Mouse (Mus musculus) hindbrain, embryonic 16.5 days (tissue): ENCODE data around the gene Pon3. TPM values are rescaled to one million over a fixed set of nuclear protein-coding genes. Genes with fewer than 3 reads are reported as not detected.

ENCODE experiments used
- ATAC-seq: fragments of 200-750 bp; cut with Nextera tagmentation; 2 replicates; pipeline ENCODE4 v1.8.0; 2017; ENCODE audit warnings: moderate TSS enrichment, moderate library complexity
- H3K27ac ChIP-seq: fragments of 300-500 bp; sonication (generic); 2 replicates; pipeline ENCODE4 v1.5.1; 2014; ENCODE audit warnings: low read depth, mild to moderate bottlenecking, control low read depth, low read length, moderate library complexity
- H3K27me3 ChIP-seq: fragments of 300-500 bp; sonication (generic); replicated peaks from 2 replicates; pipeline ENCODE4 v1.6.1; 2014; ENCODE audit warnings: low read length; ENCODE audit not compliant: control insufficient read depth, insufficient read depth
- H3K36me3 ChIP-seq: fragments of 300-500 bp; sonication (generic); 2 replicates; pipeline ENCODE4 v1.6.1; 2014; ENCODE audit warnings: mild to moderate bottlenecking, low read length, moderate library complexity, mixed read lengths; ENCODE audit not compliant: control insufficient read depth, insufficient read depth
- H3K4me1 ChIP-seq: fragments of 300-500 bp; sonication (generic); 2 replicates; pipeline ENCODE4 v1.6.1; 2014; ENCODE audit warnings: low read depth, low read length; ENCODE audit not compliant: control insufficient read depth, insufficient read depth
- H3K4me2 ChIP-seq: fragments of 300-500 bp; sonication (generic); 2 replicates; pipeline ENCODE4 v1.6.1; 2014; ENCODE audit warnings: mild to moderate bottlenecking, low read length, control low read depth, moderate library complexity
- H3K4me3 ChIP-seq: fragments of 300-500 bp; sonication (generic); 2 replicates; pipeline ENCODE4 v1.5.1; 2014; ENCODE audit warnings: mild to moderate bottlenecking, low read length, control low read depth, moderate library complexity
- H3K9ac ChIP-seq: fragments of 300-500 bp; sonication (generic); 2 replicates; pipeline ENCODE4 v1.6.1; 2014; ENCODE audit warnings: low read depth, mild to moderate bottlenecking, control low read depth, low read length, moderate library complexity
- H3K9me3 ChIP-seq: fragments of 300-500 bp; sonication (generic); 2 replicates; pipeline ENCODE4 v1.6.1; 2014; ENCODE audit warnings: mild to moderate bottlenecking, low read length, moderate library complexity; ENCODE audit not compliant: control insufficient read depth
- WGBS: fragments of 180-500 bp; shearing (Covaris S2); extraction: QIAGEN DNeasy Blood & Tissue Kit; methylation state at CpG from one replicate; pipeline ENCODE4 v1.1.7; 2014; 5-methylcytosine and 5-hydroxymethylcytosine counted together
- polyA plus RNA-seq: library from polyadenylated mRNA; unstranded; fragments of >200 nt; fragmentation: Nextera tagmentation; extraction: Ambion mirVana; gene quantifications from 2 replicates; pipeline ENCODE4 v1.2.1, GENCODE M21; 2015

Pon3 gene
- polyA plus RNA-seq, 1 experiment from 2014 or later: 5.6 TPM

GRCm38 (mm10) chr6:5263250-5263999, 7.3 kb upstream of the Pon3 start:
- Histone ChIP-seq H3K27ac (no peak overlapping the region), H3K9ac (no peak overlapping the region), H3K4me1 (no peaks in the 10 kb centered on the region), H3K4me3 (no peak overlapping the region), H3K27me3 (no peaks in the 10 kb centered on the region), H3K4me2 (no peak overlapping the region), H3K36me3 (no peaks in the 10 kb centered on the region), H3K9me3 (no peaks in the 10 kb centered on the region)
- WGBS: 81% methylated on average over 8 of the region's 8 CpGs
- ATAC-seq: no peak

- no peak overlapping the region for H3K4me3 ChIP-seq
- H3K9ac ChIP-seq: no peak overlapping the region
- H3K4me2 ChIP-seq: no peak overlapping the region
- H3K9me3 ChIP-seq: no peaks in the 10 kb centered on the region
- H3K27ac ChIP-seq: no peak overlapping the region
- 85% methylated on average over 9 of the region's 10 CpGs for WGBS
- no peaks in the 10 kb centered on the region for H3K36me3 ChIP-seq
- no peaks in the 10 kb centered on the region for H3K27me3 ChIP-seq
- no peaks in the 10 kb centered on the region for H3K4me1 ChIP-seq
- ATAC-seq: no peak
These were observed 6.5 kb upstream of the Pon3 start for GRCm38 (mm10) chr6:5262322-5263249.

- Histone ChIP-seq H3K4me2 (peak overlapping the region; percentile 26), H3K36me3 (no peaks in the 10 kb centered on the region), H3K27ac (no peak overlapping the region), H3K9ac (no peak overlapping the region), H3K4me1 (no peaks in the 10 kb centered on the region), H3K27me3 (no peaks in the 10 kb centered on the region), H3K4me3 (peak overlapping the region; percentile 5; the same call in 1 of the 2 replicates), H3K9me3 (no peaks in the 10 kb centered on the region)
- ATAC-seq: no peak
- WGBS: 55% methylated on average over 6 of the region's 6 CpGs
These were observed 795 bp downstream of the Pon3 start for GRCm38 (mm10) chr6:5255291-5255690.

GRCm38 (mm10) chr6:5254869-5255268, 1.2 kb downstream of the Pon3 start:
- no peak overlapping the region for H3K27ac ChIP-seq
- no peaks in the 10 kb centered on the region for H3K4me1 ChIP-seq
- 96% methylated on average over 2 of the region's 2 CpGs for WGBS
- H3K9ac ChIP-seq: no peak overlapping the region
- H3K4me2 ChIP-seq: no peak overlapping the region; the same call in 1 of the 2 replicates
- ATAC-seq: no peak
- H3K9me3 ChIP-seq: no peaks in the 10 kb centered on the region
- H3K27me3 ChIP-seq: no peaks in the 10 kb centered on the region
- no peaks in the 10 kb centered on the region for H3K36me3 ChIP-seq
- H3K4me3 ChIP-seq: no peak overlapping the region

GRCm38 (mm10) chr6:5245926-5246325, 10.2 kb downstream of the Pon3 start:
- no peaks in the 10 kb centered on the region for H3K36me3 ChIP-seq
- no peaks in the 10 kb centered on the region for H3K9me3 ChIP-seq
- no peak overlapping the region for H3K4me3 ChIP-seq
- H3K4me2 ChIP-seq: no peak overlapping the region
- no peaks in the 10 kb centered on the region for H3K27me3 ChIP-seq
- WGBS: 82% methylated on average over 6 of the region's 6 CpGs
- H3K9ac ChIP-seq: no peak overlapping the region
- peak; percentile 71 for ATAC-seq
- H3K27ac ChIP-seq: no peak overlapping the region
- H3K4me1 ChIP-seq: no peaks in the 10 kb centered on the region

- H3K9me3 ChIP-seq: no peaks in the 10 kb centered on the region
- H3K36me3 ChIP-seq: no peaks in the 10 kb centered on the region
- no peak overlapping the region for H3K27ac ChIP-seq
- H3K4me3 ChIP-seq: no peak overlapping the region
- H3K4me2 ChIP-seq: no peak overlapping the region
- no peak overlapping the region for H3K9ac ChIP-seq
- 98% methylated on average over 3 of the region's 3 CpGs for WGBS
- H3K4me1 ChIP-seq: no peaks in the 10 kb centered on the region
- H3K27me3 ChIP-seq: no peaks in the 10 kb centered on the region
- no peak for ATAC-seq
These were observed 17.3 kb downstream of the Pon3 start for GRCm38 (mm10) chr6:5238799-5239198.

GRCm38 (mm10) chr6:5237510-5237909, 18.6 kb downstream of the Pon3 start:
- Histone ChIP-seq H3K4me1 (no peaks in the 10 kb centered on the region), H3K4me3 (no peak overlapping the region), H3K4me2 (no peak overlapping the region), H3K9ac (no peak overlapping the region), H3K9me3 (no peaks in the 10 kb centered on the region), H3K36me3 (no peaks in the 10 kb centered on the region), H3K27me3 (no peaks in the 10 kb centered on the region), H3K27ac (no peak overlapping the region)
- WGBS: 91% methylated on average over 4 of the region's 4 CpGs
- no peak for ATAC-seq

- Histone ChIP-seq H3K36me3 (no peaks in the 10 kb centered on the region), H3K27me3 (no peaks in the 10 kb centered on the region), H3K27ac (no peak overlapping the region), H3K4me1 (no peaks in the 10 kb centered on the region), H3K9me3 (no peaks in the 10 kb centered on the region), H3K4me3 (no peak overlapping the region), H3K9ac (no peak overlapping the region), H3K4me2 (no peak overlapping the region)
- no peak for ATAC-seq
- WGBS: 87% methylated on average over 8 of the region's 8 CpGs
These were observed 19.2 kb downstream of the Pon3 start for GRCm38 (mm10) chr6:5236843-5237371.

GRCm38 (mm10) chr6:5234563-5234962, 21.5 kb downstream of the Pon3 start:
- H3K4me3 ChIP-seq: no peak overlapping the region
- H3K4me2 ChIP-seq: no peak overlapping the region
- ATAC-seq: no peak
- H3K9ac ChIP-seq: no peak overlapping the region
- H3K4me1 ChIP-seq: no peaks in the 10 kb centered on the region
- no peaks in the 10 kb centered on the region for H3K36me3 ChIP-seq
- H3K9me3 ChIP-seq: no peaks in the 10 kb centered on the region
- no peak overlapping the region for H3K27ac ChIP-seq
- no peaks in the 10 kb centered on the region for H3K27me3 ChIP-seq
- WGBS: 80% methylated on average over 3 of the region's 3 CpGs
